Mouse (Mus musculus) midbrain, embryonic 13.5 days (tissue): ENCODE results near the gene Rps18. TPM values are rescaled to one million over a fixed set of nuclear protein-coding genes. Genes with fewer than 3 reads are reported as not detected.
"Not testable (repeated sequence)": the region's sequence is repeated elsewhere in the genome, so short reads cannot be mapped to it uniquely, and the experiment has no call there.

Source experiments
- ATAC-seq: fragments of 200-750 bp; cut with Nextera tagmentation; 2 replicates; pipeline ENCODE4 v1.8.0; 2017; ENCODE audit warnings: mild to moderate bottlenecking, moderate TSS enrichment, moderate library complexity
- H3K27ac ChIP-seq: fragments of 300-500 bp; sonication (generic); 2 replicates; pipeline ENCODE4 v1.5.1; 2015; ENCODE audit warnings: inconsistent platforms, mild to moderate bottlenecking, moderate library complexity
- H3K27me3 ChIP-seq: fragments of 300-500 bp; sonication (generic); 2 replicates; pipeline ENCODE4 v1.6.1; 2015; ENCODE audit warnings: mild to moderate bottlenecking, inconsistent platforms
- H3K36me3 ChIP-seq: fragments of 300-500 bp; sonication (generic); 2 replicates; pipeline ENCODE4 v1.6.1; 2015; ENCODE audit warnings: mild to moderate bottlenecking, inconsistent platforms
- H3K4me1 ChIP-seq: fragments of 300-500 bp; sonication (generic); replicated peaks from 2 replicates; pipeline ENCODE4 v1.6.1; 2015; ENCODE audit warnings: inconsistent platforms
- H3K4me2 ChIP-seq: fragments of 300-500 bp; sonication (generic); replicated peaks from 2 replicates; pipeline ENCODE4 v1.6.1; 2015; ENCODE audit warnings: moderate library complexity, mild to moderate bottlenecking, inconsistent platforms
- H3K4me3 ChIP-seq: fragments of 300-500 bp; sonication (generic); replicated peaks from 2 replicates; pipeline ENCODE4 v1.5.1; 2015; ENCODE audit warnings: mild to moderate bottlenecking, inconsistent platforms
- H3K9ac ChIP-seq: fragments of 300-500 bp; sonication (generic); replicated peaks from 2 replicates; pipeline ENCODE4 v1.6.1; 2015; ENCODE audit warnings: mild to moderate bottlenecking, inconsistent platforms
- H3K9me3 ChIP-seq: fragments of 300-500 bp; sonication (generic); 2 replicates; pipeline ENCODE4 v1.6.1; 2016; ENCODE audit warnings: mild to moderate bottlenecking, inconsistent platforms
- WGBS: fragments of 180-500 bp; shearing (Covaris S2); methylation state at CpG from one replicate; pipeline ENCODE4 v1.1.7; 2015; 5-methylcytosine and 5-hydroxymethylcytosine counted together
- polyA plus RNA-seq: library from polyadenylated mRNA; unstranded; fragments of >200 nt; fragmentation: Nextera tagmentation; extraction: Ambion mirVana; gene quantifications from 2 replicates; pipeline ENCODE4 v1.2.1, GENCODE M21; 2015

Gene Rps18
- polyA plus RNA-seq, 1 experiment from 2014 or later, result 949 TPM

DNA sequence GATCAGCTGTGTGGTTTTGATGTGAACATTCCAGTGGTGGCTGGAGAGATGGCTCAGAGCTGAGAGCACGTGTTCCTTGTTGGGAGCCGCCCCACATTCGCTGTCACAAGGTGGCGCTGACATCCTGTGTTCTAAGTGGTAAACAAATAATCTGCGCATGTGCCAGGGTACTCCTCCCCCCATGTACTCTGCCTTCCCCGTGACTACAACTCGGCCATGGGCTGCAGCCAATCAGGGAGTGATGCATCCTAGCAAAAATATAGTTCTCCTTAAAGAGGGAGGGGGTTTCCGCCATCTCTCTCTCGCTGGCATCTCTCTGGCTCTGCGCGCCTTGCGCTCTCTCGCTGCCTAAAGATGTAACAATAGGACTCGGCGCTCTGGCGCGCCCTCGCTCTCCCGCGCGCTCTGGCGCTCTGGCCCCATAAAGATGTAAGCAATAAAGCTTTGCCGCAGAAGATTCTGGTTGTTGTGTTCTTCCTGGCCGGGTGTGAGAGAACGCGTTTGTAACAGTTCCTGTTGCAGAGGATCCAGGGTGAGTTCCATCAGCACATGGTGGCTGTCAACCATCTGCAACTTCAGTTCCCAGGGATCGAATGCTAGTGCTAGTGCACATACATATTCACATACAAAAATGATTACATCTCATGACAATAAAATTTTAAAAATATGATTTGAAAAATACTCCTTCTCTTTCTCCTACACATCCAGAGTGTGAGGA lies 25.6 kb upstream of the Rps18 start:
- Histone ChIP-seq H3K27me3 (peaks cover 42% of the 10 kb centered on the region), H3K4me3 (peak overlapping the region; percentile 49), H3K4me2 (peak overlapping the region; percentile 59), H3K4me1 (peaks cover 24% of the 10 kb centered on the region), H3K27ac (peak overlapping the region; percentile 90), H3K9ac (peak overlapping the region; percentile 63)
- WGBS, result under 1% methylated on average over 27 of the region's 27 CpGs
- ATAC-seq, result peak; percentile 97
- H3K9me3 ChIP-seq, H3K36me3 ChIP-seq: not testable (repeated sequence)

DNA sequence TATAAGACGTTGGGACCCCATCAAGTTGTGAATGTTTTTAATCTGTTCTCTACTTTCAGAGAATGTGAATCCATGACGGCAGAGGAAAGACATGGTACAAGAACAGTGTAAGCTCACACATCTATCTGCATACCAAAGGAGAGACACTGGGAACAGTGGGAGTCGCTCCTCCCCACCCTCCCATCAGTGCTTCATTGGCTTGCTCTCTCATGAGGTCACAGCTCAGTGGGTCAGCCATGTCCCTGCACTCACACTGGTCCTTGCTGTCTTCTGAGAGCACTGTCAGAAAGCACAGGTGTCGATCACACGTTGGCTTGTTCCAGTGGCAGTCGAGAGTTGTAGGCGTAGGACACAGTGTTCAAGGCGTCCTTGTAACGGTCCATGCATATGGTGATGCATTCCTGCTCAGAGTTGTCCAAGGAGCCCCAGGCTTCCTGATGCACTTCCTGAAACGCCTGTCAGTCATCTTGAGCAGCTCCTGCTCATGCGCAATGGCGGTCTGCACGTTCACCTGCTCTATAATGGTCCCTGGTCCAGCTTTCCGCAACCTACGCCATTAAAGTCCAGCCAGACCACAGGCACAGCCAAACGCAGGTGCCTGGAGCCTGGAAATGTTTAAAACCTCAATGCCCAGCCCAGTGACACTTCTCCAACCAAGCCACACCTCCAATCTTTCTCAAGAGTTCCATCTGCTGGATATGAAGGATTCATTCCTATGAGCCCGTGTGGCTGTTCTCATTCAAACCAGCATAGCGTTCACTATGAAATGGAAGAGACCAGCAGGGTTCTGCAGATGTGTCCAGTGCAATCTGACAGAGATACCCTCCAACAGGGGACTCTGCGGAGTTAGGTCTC lies 24.6 kb upstream of the Rps18 start:
- Histone ChIP-seq H3K9ac (no peak overlapping the region; the same call in 1 of the 2 replicates), H3K36me3 (no peaks in the 10 kb centered on the region), H3K27me3 (peaks cover 50% of the 10 kb centered on the region), H3K27ac (no peak overlapping the region), H3K9me3 (no peaks in the 10 kb centered on the region), H3K4me2 (peak overlapping the region; percentile 59), H3K4me1 (peaks cover 24% of the 10 kb centered on the region), H3K4me3 (peak overlapping the region; percentile 49; the same call in 1 of the 2 replicates)
- 79% methylated on average over 19 of the region's 19 CpGs for WGBS
- peak; percentile 9; the same call in 1 of the 2 replicates for ATAC-seq

- H3K27me3 ChIP-seq, result peaks cover 51% of the 10 kb centered on the region
- 77% methylated on average over 6 of the region's 6 CpGs for WGBS
Measured at GRCm38 (mm10) chr17:33979512-33980050, 23.8 kb upstream of the Rps18 start.

GRCm38 (mm10) chr17:33978631-33979031 lies 22.8 kb upstream of the Rps18 start:
- WGBS, result under 1% methylated on average over 17 of the region's 17 CpGs
- Histone ChIP-seq H3K4me2 (peak overlapping the region; percentile 51), H3K27me3 (peaks cover 55% of the 10 kb centered on the region), H3K4me1 (peaks cover 24% of the 10 kb centered on the region), H3K36me3 (no peaks in the 10 kb centered on the region), H3K9ac (peak overlapping the region; percentile 7; the same call in 1 of the 2 replicates), H3K27ac (no peak overlapping the region), H3K4me3 (peak overlapping the region; percentile 34), H3K9me3 (no peaks in the 10 kb centered on the region)
- no peak for ATAC-seq

More at GRCm38 (mm10) chr17:33979512-33980050, 23.8 kb upstream of the Rps18 start:
- Histone ChIP-seq H3K4me2 (no peak overlapping the region), H3K9ac (no peak overlapping the region), H3K27ac (no peak overlapping the region), H3K4me3 (no peak overlapping the region), H3K4me1 (peaks cover 24% of the 10 kb centered on the region), H3K9me3 (no peaks in the 10 kb centered on the region), H3K36me3 (no peaks in the 10 kb centered on the region)
- ATAC-seq, result no peak

DNA sequence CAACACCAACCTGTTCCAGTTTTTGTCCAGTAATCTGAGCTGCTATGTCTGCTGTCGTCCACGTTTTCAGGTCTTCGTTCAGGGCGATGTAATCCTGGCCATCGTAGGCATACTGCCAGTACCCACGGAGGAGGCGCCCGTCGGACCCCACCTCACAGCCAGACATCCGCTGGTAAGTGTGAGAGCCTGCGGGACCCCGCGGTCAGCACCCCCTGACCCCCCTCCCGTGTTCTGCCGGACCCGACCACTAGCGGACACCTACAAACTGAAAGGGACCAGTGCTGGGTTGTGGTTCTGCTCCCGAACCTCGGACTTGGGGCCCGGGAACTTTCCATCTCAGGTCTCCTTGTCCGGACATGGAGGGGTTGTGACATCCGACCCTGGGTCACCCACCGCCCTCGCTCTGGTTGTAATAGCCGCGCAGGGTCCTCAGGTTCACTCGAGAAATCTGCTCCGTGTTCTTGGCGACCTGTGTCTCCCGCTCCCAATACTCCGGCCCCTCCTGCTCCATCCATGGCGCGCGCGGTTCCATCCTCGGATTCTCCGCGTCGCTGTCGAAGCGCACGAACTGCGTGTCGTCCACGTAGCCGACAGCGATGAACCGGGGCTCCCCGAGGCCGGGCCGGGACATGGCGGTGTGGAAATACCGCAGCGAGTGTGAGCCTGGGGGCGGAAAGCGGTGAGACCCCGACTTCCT lies 22.2 kb upstream of the Rps18 start:
- 2% methylated on average over 54 of the region's 57 CpGs for WGBS
- H3K27me3 ChIP-seq, result peaks cover 55% of the 10 kb centered on the region
- ATAC-seq, result no peak
- H3K9me3 ChIP-seq, result no peaks in the 10 kb centered on the region
- peak overlapping the region; percentile 7; the same call in 1 of the 2 replicates for H3K9ac ChIP-seq
- H3K27ac ChIP-seq, result no peak overlapping the region
- H3K4me3 ChIP-seq, result peak overlapping the region; percentile 34
- peaks cover 24% of the 10 kb centered on the region for H3K4me1 ChIP-seq
- H3K36me3 ChIP-seq, result no peaks in the 10 kb centered on the region
- H3K4me2 ChIP-seq, result peak overlapping the region; percentile 51

DNA sequence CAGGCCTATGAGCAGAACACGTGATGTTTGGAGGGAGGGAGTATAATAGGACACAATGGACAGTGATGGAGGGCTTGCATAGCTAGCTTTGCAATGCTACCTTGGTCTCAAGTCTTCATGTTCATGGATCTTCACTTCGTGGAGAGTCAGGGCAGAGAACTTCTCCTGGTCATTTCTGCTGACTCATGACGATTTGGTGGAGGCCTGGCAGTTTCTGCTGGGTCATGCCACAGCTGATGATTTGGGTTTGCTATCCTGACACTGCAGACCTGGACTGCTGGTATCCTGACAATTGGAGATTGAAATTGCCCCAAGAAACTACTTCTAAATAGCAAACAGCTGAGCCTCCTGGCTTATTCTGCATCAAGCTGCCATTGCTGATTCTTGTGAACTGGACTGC lies 17.8 kb upstream of the Rps18 start:
- no peaks in the 10 kb centered on the region for H3K36me3 ChIP-seq
- WGBS, result 55% methylated on average over 3 of the region's 3 CpGs
- no peak overlapping the region for H3K4me2 ChIP-seq
- H3K9me3 ChIP-seq, result no peaks in the 10 kb centered on the region
- no peak overlapping the region for H3K9ac ChIP-seq
- ATAC-seq, result no peak
- H3K27ac ChIP-seq, result no peak overlapping the region
- no peak overlapping the region for H3K4me3 ChIP-seq
- H3K4me1 ChIP-seq, result peaks cover 8% of the 10 kb centered on the region
- peaks cover 41% of the 10 kb centered on the region for H3K27me3 ChIP-seq

DNA sequence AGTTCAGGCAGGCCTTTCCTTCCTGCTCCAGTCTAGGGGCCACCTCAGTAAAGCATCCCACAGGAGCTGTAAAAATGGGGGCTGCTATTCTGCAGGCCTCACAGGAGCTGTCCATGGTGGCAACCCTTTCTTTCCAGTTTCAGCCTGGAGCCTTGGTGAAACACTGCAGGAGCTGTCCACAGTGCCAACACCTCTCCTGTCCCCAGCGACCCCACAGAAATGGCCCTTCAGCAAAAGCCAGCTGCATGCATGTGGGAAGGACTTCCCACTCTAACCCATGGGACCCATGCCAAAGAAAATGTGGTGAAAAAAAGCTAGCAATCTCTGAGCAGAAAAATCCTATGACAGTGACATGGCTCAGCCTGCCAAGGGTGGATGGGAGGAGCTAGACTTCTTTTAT lies 16.9 kb upstream of the Rps18 start:
- Histone ChIP-seq H3K36me3 (no peaks in the 10 kb centered on the region), H3K27me3 (peaks cover 32% of the 10 kb centered on the region), H3K4me3 (no peak overlapping the region), H3K9ac (no peak overlapping the region), H3K4me1 (0 out of 2 replicates have a peak, but pooled peaks cover under 1% of the 10 kb centered on the region), H3K27ac (no peak overlapping the region), H3K9me3 (no peaks in the 10 kb centered on the region), H3K4me2 (no peak overlapping the region)
- no peak for ATAC-seq
- 4% methylated on average over 1 of the region's 1 CpGs for WGBS

GRCm38 (mm10) chr17:33969394-33969793 lies 13.6 kb upstream of the Rps18 start:
- H3K9me3 ChIP-seq, result no peaks in the 10 kb centered on the region
- H3K36me3 ChIP-seq, result peaks cover 21% of the 10 kb centered on the region
- no peaks in the 10 kb centered on the region for H3K4me1 ChIP-seq
- 77% methylated on average over 4 of the region's 4 CpGs for WGBS
- H3K4me2 ChIP-seq, result no peak overlapping the region
- H3K4me3 ChIP-seq, result no peak overlapping the region
- no peak for ATAC-seq
- H3K27ac ChIP-seq, result no peak overlapping the region
- H3K27me3 ChIP-seq, result peaks cover 9% of the 10 kb centered on the region; the same call in 1 of the 2 replicates
- H3K9ac ChIP-seq, result no peak overlapping the region

GRCm38 (mm10) chr17:33968927-33969326 lies 13.1 kb upstream of the Rps18 start:
- Histone ChIP-seq H3K9me3 (no peaks in the 10 kb centered on the region), H3K36me3 (peaks cover 24% of the 10 kb centered on the region), H3K4me1 (no peaks in the 10 kb centered on the region), H3K27me3 (0 out of 2 replicates have a peak, but pooled peaks cover 5% of the 10 kb centered on the region), H3K4me2 (no peak overlapping the region), H3K4me3 (no peak overlapping the region), H3K27ac (peak overlapping the region; percentile 14; the same call in 1 of the 2 replicates), H3K9ac (no peak overlapping the region)
- ATAC-seq, result peak; percentile 78
- 24% methylated on average over 5 of the region's 5 CpGs for WGBS

GRCm38 (mm10) chr17:33968489-33968888 lies 12.7 kb upstream of the Rps18 start:
- Histone ChIP-seq H3K36me3 (peaks cover 28% of the 10 kb centered on the region), H3K4me1 (no peaks in the 10 kb centered on the region), H3K4me2 (no peak overlapping the region), H3K27me3 (0 out of 2 replicates have a peak, but pooled peaks cover 5% of the 10 kb centered on the region), H3K4me3 (no peak overlapping the region), H3K27ac (peak overlapping the region; percentile 14; the same call in 1 of the 2 replicates), H3K9ac (no peak overlapping the region), H3K9me3 (no peaks in the 10 kb centered on the region)
- 5% methylated on average over 9 of the region's 9 CpGs for WGBS
- ATAC-seq, result peak; percentile 76

DNA sequence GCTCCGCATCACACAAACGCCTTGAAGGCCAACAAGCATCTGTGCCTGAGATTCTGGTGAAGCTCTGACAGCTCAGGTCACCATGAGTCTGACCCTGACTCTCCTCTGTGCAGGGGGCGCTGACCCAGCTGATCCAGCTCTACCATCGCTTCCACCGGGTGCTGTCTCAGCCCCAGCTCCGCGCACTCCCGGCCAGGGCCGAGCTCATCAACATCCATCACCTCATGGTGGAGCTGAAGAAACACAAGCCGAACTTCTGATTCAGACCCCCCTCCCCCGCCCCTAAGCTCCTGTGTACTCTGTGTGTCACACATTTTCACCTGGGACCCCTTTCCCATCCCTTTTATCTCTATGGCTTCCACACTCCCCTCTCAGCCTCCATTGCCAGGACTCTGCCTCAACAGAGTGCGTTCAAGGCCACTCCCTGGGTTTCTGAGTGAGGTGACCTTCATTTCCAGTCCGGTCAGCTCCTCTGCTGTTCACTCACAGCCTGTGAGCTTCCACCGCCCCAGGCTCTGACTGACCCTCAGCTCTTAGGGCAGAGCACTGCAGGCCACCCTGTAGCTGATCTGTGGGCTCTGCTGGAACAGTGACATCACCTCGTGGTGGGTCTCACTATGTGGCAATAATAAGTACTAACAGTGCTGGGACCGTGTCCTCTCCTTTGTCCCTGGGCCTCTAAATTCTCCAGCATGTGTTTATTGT lies 10.2 kb upstream of the Rps18 start:
- Histone ChIP-seq H3K36me3 (peaks cover 53% of the 10 kb centered on the region), H3K9me3 (no peaks in the 10 kb centered on the region), H3K4me2 (no peak overlapping the region), H3K27me3 (no peaks in the 10 kb centered on the region), H3K27ac (no peak overlapping the region), H3K4me1 (no peaks in the 10 kb centered on the region), H3K9ac (no peak overlapping the region), H3K4me3 (no peak overlapping the region)
- ATAC-seq, result no peak
- WGBS, result 88% methylated on average over 16 of the region's 16 CpGs
